Mouse (Mus musculus) small intestine, adult 2 months (tissue): ENCODE results near the gene Tbc1d9b.

Experiments
- CTCF ChIP-seq: fragments of 200-500 bp; IDR thresholded peaks from 2 replicates; pipeline ENCODE4 v1.5.1; 2012; ENCODE audit warnings: low read depth, mild to moderate bottlenecking, control low read depth, inconsistent platforms, low read length, moderate library complexity, mixed read lengths; ENCODE audit not compliant: insufficient replicate concordance, insufficient read length; ENCODE audit errors: extremely low read depth
- POLR2A ChIP-seq: fragments of 200-500 bp; IDR thresholded peaks from 2 replicates; pipeline ENCODE4 v1.6.1; 2012; ENCODE audit warnings: low read depth, mild to moderate bottlenecking, control low read depth, inconsistent platforms, low read length, moderate library complexity

- no peak for TF ChIP-seq CTCF
- TF ChIP-seq POLR2A: no peak
Observed at GRCm38 (mm10) chr11:50203302-50203827, 72.2 kb downstream of the Tbc1d9b start.
